Mouse (Mus musculus): ENCODE results near the gene Doc2g.
"Not testable (repeated sequence)": the region's sequence is repeated elsewhere in the genome, so short reads cannot be mapped to it uniquely, and the experiment has no call there.

Doc2g gene

DNA sequence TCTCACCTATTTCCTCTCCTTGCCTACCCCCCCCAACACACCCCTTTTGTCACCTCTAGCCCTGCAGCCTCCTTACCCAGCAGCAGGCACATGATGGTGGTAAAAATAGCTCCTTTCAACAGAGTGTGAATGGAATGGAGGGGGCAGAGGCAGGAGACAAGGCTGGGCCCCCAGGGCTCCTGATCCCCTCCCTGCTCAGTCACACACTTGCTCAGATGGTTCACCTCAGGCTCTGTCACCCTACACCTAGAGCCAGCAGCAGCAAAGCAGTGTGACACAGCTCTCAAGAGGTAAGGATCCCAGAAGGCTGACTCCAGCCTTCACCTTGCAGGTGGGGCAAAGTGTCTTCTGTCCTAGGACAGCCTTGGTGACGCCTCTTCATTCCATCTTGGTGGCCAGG, at the start of gene Doc2g:
Gene Doc2g (plus strand): TSS at position 202 of the 400 bp plus-strand sequence.
- DNase-seq (ENCODE audit: low read depth, low spot score): no peak

DNA sequence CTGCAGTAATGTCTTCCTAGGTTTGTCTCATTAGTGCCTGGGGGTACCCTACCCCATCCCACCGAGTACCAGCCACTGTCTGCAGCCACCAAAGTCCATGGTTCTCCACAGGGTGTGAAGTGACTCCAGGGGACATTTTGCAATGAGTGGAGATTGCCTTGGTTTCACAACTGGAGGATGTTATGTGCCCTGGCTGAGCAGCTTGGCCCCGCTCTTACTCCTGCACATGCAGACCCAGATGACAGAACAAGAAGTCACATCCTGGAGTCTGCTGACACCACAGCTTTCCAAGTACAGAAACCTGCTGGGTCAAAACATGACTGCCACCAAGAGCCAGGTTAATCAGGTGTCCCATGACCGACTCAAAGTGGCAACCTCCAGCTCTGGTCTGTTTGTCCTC, 48.1 kb upstream of the Doc2g start:
- no peak for DNase-seq (ENCODE audit: low read depth, low spot score)

DNA sequence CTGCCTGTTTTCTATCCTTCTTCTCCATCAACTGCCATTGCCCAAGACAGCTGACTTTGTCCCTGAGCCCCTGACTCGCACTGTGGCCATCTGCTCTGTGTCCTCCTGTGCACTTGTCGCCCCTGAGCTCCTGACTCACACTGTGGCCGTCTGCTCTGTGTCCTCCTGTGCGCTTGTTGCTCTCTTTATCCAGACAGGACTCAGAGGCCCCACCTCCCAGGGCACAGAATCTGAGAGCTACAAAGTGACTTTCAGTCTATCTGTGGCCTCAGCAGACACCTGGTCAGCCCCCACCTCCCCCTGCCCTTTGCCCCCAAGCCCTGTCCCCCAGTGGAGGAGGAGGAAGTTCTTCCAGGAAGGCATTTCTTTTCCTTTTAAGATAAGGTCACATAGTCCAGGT, 47.3 kb upstream of the Doc2g start:
- DNase-seq (ENCODE audit: low read depth, low spot score): no peak

DNA sequence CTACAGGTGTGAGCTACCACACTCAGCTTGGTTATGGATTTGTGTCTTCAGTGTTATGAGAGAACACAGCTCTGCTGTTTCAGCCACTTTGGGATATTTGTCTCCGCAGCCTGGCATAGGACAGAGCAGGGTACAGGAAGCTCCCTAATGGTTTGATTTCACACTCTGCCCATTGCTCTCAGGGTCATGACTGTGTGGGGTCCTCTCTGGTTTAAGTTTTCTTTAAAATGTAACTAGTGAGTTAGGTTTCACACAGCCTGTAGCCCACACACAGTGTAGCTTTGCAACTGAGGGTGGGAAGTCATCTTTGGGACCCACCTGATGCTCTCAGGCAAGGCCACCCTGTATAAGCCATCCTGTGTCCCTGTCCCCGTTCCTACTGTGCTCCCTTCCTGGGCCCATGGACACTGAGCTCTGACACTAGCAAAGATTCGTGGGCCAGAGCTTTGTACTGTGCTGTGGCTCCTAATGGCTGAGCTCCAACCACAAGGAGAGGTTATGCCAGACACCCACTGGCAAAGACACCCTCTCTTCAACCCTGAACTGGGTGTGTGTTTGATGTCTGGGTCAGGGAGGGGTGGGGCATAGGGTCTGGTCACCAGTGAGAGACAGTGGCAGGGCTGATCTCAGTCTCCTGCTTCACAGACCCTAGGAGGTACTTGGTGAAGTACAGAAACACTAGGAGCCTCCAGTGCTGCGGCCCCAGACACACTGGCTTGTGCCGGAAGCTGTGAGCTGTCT, 45.6 kb upstream of the Doc2g start:
- DNase-seq (ENCODE audit: low read depth, low spot score): not testable (repeated sequence)

DNA sequence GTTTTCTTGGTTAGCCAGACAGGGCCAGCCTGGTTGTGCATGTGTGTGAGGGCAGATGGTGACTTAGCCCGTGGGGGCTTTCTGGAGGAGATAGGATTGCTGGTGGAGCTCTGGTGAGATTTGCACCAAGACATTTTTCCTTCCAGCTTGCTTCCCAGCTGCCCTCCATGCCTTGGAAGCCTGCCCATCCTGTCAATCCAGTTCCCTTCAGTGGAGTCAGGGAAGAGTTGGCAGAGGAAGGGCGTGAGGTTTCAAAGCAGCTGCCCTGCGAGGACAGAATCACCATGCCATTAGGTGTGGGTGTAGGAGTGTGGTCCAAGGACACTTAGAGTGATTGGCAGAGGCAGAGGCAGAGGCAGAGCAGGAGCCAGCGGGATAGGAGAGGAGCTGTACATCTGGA, 44.6 kb upstream of the Doc2g start, which contains the start of gene Aldh3b3:
Gene Aldh3b3 (plus strand): TSS at position 176 of the 400 bp plus-strand sequence.
- no peak for DNase-seq (ENCODE audit: low read depth, low spot score)

DNA sequence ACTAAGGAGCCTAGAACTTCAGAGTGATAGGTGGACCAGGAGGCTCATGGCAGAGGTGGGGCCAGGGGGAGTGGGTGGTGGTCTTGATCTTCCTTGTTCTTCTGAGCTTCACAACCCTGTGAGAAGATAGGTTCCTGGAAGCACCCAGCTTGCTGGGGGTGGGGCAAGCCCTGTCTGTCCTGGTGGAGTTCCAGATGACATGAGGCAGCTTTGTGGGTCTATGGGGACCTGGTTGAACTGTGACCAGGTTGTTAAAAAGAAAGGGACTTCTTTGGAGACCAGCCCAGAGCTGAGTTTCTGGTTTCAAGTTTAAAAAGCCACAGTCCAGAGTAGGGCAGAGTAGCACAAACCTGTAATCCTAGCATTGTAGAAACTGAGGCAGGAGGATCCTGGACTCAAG, 44.1 kb upstream of the Doc2g start:
- DNase-seq (ENCODE audit: low read depth, low spot score): no peak

DNA sequence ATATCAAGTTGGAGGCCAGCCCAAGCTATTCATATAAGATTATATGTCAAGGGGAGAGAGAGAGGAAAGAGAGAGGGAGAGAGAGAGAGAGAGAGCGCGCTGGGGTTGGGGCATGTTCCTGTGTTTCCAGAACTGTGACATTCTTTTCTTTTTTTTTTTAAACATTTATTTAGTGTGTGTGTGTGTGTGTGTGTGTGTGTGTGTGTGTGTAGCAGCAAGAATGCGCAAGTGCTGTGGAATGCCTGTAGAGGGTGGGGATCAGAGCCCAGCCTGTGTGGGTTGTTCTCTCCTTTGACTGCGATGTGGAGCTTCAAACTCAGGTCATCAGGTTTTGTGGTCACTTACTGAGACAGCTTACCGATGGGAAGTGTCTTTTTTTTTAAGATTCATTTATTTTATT, 42.9 kb upstream of the Doc2g start:
- no peak for DNase-seq (ENCODE audit: low read depth, low spot score)

DNA sequence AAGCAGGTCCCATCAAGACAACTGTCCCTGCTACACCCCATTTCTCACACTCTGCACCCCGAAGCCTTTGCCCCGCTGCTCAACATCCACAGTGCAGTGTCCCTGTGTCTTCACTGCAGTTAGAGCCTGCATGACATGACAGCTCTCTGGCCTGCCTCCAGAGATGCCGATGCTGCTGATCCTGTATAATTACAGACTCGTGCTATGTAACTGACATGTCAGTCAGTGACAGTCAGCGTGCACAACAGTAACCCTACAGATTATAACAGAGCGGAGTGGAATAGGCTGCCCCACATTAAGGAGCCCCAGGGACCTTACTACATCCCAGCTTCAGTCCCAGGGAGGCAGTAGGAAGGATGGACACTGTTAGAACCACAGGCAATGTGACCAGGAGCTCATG, 41.3 kb upstream of the Doc2g start:
- not testable (repeated sequence) for DNase-seq (ENCODE audit: low read depth, low spot score)

DNA sequence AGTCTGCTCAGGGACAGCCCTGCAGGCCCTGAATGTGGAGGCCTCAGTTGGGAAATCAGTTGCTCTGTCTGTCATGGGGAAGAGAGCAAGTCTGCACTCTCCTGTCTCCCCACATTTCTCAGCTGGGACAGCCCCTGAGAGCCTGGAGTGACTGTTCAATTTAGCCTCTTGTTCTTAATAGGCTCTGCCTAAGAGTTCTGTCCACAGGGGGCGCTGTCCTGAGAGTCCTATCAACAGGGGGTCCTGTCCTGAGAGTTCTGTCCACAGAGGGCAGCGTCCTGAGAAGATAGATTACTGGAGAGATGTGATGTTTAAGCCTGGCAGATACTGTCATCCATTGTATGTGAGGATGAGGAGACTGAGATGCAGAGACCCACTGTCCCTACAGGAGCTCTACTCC, 40.6 kb upstream of the Doc2g start:
- DNase-seq (ENCODE audit: low read depth, low spot score): peak; percentile 40

DNA sequence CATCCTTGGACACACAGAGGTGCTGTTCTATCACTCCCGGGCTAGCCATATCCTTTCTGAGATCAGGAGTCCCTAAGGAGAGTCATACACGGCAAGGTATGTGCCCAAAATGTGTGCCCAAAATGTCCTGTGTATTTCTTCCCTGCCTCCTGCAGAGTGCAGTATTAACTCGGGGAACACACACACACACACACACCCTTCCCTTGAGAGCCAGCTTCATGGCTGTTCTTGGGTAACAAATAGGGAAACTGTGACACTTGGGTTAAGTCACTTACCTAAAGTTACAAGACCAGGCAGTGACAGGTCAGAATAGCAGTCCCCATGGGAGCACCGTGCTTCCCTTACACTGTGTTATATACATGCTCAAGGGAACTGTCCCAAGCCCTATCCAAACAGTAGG, 39.1 kb upstream of the Doc2g start:
- DNase-seq (ENCODE audit: low read depth, low spot score): no peak

DNA sequence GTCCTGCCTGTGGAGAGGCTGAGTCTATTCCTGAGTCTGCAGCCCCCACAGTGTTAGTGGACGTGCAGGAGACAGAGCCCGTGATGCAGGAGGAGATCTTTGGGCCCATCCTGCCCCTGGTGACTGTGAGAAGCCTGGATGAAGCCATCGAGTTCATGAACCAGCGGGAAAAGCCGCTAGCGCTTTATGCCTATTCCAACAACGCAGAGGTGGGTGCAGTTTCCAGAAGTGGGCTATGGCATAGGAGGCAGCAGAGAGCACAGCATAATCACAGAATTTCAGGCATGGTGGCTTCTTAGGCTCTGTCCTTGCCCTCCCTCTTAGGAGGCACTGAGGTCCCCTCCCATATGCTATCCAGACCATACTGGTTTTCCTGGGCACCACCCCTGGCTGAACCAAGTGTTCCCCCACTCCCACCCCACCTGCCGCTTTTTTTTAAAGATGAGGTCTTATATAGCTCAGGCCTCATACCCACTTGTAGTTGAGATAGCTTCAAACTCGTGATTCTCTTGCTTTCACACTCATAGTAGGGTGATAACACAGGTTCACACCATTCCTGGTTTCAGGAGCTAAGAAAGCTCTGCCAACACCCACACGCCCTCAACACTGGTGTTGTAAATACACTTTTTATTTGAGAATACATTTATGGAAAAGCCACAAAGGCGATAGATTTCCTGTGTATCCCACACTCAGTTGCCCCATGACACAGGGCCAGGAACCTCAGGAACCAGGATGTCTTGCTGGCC, 36.6 kb upstream of the Doc2g start:
- no peak for DNase-seq (ENCODE audit: low read depth, low spot score)

DNA sequence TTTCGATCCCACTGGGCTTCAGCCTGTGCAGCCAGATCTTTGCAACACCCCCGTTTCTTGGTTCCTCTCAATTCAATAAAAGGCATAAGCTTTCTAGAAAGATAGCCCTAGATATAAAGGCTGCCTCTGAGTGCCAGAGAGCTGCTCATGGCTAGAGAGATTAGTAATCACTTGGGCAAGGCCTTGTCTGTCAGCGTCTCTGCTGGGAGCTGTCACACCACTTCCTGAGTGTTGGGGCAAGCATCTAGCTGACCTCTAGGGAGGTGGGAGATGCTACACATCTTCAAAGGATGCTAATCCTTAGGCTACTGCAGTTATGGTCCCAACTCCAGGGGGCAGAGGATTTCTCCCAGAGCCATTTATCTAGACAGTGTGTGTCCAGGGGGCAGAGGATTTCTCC, 35.9 kb upstream of the Doc2g start:
- DNase-seq (ENCODE audit: low read depth, low spot score): no peak

DNA sequence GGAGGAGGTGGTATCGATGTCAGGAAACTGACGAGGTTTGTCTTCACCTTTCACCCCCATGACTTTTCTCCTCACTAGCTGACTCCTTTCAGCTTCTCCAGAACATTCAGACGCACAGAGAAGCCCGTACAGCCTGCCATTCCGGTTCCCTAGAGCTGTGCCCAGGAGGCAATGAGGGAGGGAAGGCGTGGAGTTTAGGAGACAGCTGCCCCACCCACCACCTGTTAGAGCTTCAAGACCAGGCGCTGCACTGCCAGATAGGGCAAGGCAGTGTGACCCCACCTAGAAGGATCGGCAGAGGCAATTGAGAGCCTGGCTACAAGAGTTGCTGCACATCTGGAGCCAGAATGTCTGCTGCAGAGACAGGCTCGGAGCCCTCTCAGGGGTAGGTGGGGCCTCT, 30.9 kb upstream of the Doc2g start, which contains the start of gene Aldh3b2:
Gene Aldh3b2 (plus strand): TSS at position 100 of the 400 bp plus-strand sequence.
- no peak for DNase-seq (ENCODE audit: low read depth, low spot score)

DNA sequence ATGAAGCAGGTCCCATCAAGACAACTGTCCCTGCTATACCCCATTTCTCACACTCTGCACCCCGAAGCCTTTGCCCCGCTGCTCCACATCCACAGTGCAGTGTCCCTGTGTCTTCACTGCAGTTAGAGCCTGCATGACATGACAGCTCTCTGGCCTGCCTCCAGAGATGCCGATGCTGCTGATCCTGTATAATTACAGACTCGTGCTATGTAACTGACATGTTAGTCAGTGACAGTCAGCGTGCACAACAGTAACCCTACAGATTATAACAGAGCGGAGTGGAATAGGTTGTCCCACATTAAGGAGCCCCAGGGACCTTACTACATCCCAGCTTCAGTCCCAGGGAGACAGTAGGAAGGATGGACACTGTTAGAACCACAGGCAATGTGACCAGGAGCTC, 28.5 kb upstream of the Doc2g start:
- DNase-seq (ENCODE audit: low read depth, low spot score): not testable (repeated sequence)

DNA sequence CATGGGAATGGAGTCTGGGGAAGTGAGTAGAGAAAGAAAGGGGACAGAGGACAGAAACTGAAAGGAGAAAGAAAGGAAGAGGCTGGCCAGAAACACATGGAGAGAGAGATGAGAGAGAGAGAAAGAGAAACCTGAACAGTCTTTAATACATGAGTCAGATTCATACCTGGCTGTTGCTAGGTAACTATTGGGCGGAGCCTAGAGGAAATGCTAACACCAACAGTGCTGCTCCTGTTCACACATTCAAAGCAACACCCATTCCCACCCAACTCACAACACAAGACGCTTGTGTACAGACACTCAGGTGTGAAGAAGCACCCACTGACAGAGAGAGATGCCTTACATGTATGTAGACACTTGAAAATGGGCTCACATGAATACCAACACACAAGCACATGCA, 27.2 kb upstream of the Doc2g start:
- DNase-seq (ENCODE audit: low read depth, low spot score): no peak

DNA sequence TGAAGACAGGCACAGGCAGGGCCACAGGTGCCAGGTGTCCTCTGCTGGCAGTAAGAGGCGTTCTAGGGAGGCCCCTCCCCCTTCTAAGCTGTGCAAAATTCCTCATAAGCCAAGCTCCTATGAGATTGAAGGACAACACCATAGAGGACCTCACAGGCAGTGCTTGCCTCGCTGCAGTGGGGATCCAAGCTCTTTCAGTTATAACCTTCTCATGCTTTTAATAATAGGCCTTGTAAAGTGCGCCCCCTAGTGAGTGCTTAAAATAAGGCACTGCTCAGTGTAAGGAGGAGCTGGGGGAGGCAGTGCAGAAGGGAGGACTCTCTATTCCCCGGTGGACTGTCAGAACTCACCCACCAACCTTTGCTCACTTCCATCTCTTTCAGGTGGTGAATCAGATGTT, 22.8 kb upstream of the Doc2g start:
- DNase-seq (ENCODE audit: low read depth, low spot score): peak; percentile 95

DNA sequence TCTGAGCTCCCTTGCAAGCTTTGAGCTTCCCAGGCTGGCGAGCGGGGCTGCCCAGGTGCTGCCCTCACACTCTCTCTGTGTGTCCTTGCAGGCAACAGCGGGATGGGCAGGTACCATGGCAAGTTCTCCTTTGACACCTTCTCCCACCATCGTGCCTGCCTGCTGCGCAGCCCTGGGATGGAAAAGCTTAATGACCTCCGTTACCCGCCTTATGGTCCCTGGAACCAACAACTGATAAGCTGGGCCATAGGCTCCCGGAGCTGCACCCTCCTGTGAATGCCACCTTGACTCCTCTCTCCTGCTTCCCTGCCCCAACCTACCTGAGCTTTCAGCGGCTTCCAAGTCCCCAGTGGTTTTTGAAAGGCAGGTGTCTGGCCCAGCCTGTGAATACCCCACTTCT, 22.2 kb upstream of the Doc2g start:
- no peak for DNase-seq (ENCODE audit: low read depth, low spot score)

DNA sequence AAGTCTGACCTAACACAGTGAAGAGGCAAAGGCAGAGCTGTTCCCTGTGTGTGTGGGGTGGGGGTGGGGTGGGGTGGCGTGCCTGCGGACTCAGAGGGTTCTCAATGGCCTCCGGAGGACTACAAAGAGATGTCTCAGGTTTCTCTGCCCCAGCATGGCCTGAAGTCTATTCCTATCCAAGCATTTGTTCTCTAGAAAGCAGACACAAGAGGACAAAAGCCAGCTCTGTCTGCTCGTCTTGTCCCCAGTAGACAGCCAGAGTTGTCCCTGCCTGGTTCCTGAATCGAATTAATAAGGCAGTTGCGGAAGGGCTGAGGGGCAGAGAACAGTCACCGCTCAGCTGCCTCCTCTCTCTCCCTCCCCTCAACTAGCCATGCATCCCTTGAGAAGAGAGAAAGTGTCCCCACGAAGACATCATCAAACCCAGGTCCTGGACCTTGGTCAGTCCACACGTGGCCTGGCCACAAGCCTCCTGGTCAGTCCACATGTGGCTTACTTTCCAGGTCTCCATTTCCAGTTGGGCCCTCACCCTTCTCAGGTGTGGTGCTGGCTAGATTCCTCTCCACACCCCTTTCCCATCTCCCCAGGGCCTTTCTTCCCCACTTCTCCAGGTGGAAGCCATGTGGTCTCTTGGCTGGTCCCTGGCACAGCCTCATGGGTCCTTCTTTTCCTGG, 19.4 kb upstream of the Doc2g start:
- no peak for DNase-seq (ENCODE audit: low read depth, low spot score)

DNA sequence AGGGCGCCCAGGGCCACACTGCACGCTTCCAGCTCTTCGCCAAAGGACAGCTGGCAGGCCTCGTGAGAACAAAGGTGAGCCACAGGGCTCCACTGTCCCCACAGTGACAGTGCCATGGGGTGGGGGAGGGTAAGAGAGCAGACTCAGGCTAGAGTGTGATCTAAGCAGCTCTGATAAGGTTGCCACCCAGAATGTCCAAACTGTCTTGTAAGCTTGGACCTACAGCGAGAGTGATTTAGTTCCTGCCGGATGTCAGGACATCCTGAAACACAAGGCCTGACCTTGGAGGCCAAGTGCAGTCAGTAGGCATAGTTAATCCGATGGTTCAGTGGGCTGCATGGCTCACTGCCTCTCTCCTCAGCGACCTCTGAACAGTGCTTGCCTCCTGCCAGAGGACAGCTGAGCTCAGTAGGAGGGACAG, 17.8 kb upstream of the Doc2g start:
- no peak for DNase-seq (ENCODE audit: low read depth, low spot score)

DNA sequence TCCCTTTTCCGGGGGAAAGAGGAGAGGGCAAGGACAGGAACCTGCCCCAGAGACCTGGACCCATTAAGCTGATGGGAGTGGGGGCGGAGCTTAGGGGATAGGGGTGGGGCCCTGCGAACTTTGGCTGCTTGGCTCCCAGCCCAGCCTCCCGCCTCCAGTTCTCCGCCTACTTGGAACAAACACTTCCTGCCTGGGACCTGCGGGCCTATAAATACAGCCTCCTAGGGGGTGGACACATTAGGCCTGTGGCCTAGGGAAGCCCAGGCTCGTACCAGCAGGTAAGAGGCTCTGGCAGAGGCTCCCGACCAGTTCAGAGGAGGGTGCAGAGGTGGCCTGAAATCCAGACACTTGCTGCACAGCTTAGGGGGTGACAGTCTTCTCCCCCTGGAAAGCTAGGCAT, 16.8 kb upstream of the Doc2g start, which contains the start of gene Acy3:
Gene Acy3 (plus strand): TSS at position 237 of the 400 bp plus-strand sequence.
- DNase-seq (ENCODE audit: low read depth, low spot score): peak; percentile 53

DNA sequence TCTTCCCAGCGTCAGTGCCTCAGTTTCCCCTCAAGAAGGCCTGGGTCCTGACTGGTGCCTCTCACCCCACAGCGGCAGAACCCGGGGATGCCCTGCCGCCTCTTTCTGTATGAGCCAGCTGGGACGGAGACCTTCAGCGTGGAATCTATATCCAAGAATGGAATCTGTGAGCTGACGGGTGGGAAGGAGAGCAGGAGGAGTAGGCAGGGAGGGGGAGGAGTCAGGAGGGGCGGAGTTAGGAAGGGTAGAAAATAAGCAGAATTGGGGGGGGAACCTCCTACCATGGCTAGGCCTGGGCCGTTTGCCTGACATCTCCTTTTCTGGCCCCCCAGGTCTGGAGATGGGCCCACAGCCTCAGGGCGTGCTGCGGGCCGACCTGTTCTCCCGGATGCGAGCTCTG, 15.0 kb upstream of the Doc2g start:
- DNase-seq (ENCODE audit: low read depth, low spot score): no peak

DNA sequence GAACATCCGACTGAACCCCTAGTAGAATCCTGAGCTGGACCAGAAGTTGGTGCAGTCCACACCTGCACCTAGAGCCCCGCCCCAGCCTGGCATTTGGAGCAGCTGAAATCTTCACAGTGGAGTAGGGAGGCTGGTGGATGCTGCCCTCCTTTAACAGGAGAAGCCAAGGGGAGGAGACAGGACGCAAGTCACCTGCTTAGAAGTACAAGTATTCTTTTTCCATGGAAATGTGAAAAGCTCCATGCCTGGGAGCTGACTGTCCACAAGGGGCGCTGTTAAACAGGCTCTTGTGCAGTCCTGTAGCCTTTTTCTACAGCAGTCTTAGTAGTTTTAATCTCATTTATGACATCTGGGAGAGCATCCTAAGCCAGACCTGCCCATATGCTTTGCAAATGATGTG, 14.4 kb upstream of the Doc2g start:
- DNase-seq (ENCODE audit: low read depth, low spot score): no peak

Measured in 3T3-L1 (cell line).